Mouse (Mus musculus): ENCODE measurements around the gene Gtpbp3.

DNA sequence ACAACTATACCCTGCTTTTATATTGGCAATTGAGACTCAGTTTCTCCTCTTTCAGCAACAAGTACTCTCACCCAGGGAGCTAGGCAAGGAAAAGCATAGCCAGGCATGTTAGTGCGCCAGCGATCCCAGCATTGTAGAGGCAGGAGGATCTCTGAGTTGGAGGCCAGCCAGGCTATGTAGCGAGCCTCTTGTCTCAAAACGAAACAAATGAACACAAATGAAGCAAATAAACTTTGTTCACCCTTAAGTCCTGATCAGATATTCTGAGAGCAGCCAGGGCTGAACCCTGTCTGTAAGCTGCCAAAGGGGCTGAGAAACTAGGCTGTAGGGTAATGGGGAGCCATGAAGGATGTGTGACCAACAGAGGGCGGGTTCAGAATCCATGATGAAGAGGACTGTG lies 7.9 kb downstream of the Gtpbp3 start:
- TF ChIP-seq CTCF (IDR thresholded peaks at IDR 0.05; ENCODE audit: low read depth) (no peak), EP300 (IDR thresholded peaks at IDR 0.05; ENCODE audit: low read depth) (no peak)
